Mouse (Mus musculus): ENCODE data around the gene Olfr1044.
"Not testable (repeated sequence)": the region's sequence is repeated elsewhere in the genome, so short reads cannot be mapped to it uniquely, and the experiment has no call there.

Olfr1044 gene

DNA sequence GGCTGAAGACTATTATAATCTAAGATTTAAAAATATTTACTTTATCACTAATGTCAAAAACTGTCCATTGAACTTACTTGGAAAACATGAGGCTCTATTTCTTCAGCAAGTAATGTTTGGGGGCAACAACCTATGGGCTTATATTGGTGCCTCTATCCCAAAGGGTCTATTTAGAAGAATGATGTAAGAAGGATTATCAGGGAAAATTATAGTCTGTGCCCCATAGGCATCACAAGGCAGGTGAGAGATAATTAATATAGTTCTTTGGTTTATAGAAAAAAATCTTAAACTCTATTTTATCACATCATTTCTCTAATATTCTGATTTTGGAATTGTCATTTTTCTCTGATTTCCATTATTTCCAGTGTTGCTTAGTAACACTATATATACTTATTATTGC is at the start of gene Olfr1044:
Gene Olfr1044 (minus strand): TSS at position 101 of the 400 bp plus-strand sequence.
- in situ Hi-C loops (cut with MboI; ENCODE audit: unreplicated experiment in 2 of 2), result no loop called here

DNA sequence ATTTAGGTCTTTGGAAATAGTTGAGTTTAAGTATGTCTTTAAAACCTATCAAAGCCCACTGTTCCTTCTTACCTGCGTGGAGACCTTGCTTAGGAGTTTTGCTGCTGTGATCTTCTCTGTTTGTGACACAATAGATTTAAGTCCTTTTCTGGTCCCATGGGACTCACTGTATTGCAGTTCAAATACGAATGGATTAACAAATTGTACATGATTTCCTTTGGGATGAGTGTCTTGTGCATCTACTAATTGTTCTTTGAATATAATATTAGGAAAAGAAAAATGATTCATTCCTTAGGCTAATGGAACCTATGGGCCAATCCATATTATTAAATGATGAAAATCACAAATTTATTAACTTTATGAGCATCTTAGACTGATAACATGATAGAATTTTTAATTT is 41.6 kb upstream of the Olfr1044 start, which contains the start of gene Olfr1046:
Gene Olfr1046 (minus strand): TSS at position 101 of the 400 bp plus-strand sequence.
- in situ Hi-C loops (cut with MboI; ENCODE audit: unreplicated experiment in 2 of 2), result no loop called here

DNA sequence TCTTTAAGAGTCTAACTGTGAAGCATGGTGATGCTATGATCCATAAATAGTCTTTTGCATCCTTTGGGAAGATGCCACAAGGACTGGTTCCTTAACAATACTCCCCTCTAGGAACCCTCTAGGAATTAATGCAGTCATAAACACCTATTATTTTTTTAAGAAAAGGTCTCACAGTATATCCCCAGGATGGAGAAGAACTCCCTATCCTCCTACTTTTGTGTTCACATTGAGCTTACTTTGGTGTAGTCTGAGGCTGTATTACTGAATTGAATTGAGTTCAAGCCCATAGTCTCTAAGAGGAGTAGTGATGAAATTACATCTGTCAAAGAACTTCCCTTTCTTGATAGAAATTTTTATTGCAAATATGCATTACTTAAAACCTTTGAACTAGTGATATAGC is 25.3 kb upstream of the Olfr1044 start, which contains the start of gene Olfr1045:
Gene Olfr1045 (minus strand): TSS at position 101 of the 400 bp plus-strand sequence.
- in situ Hi-C loops (cut with MboI; ENCODE audit: unreplicated experiment in 2 of 2), result no loop called here

DNA sequence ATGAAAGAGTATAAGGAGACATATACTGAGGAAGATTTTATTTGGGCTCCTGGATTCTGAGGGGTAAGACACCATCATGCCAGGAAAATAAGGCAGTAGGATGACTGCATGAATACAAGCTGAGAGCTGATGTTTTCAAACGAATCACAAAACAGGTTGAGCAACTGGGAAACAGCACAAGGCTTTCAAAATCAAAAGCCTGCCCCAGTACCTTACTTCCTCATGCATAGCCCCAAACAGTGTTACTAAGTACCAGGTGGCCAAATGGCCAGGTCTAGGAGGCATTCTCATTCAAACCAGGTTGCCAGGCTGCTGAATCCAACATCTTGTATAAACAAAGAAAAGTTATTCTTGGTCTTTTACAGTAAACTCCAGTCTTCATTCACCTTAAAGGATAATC is 18.2 kb upstream of the Olfr1044 start:
- in situ Hi-C loops (cut with MboI; ENCODE audit: unreplicated experiment in 2 of 2), result no loop called here

DNA sequence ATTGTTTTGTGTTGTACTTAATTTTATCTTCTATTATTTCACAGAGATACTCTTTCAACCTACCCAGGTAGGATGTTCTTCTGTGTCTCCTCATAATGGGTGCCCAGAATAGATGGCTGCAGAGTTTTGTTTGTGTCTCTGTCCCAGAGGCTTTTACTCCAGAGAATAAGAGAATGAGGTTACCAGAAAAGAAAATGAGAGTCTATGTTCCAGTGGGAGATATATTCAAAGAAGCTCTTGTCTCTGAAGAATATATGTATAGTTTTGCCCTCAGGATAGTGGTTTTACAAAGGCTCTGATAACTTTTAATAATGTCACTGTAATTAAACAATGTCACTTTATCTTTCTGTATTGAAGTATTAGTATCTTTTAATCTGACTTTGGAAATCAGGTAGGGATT is 8.0 kb upstream of the Olfr1044 start, which contains the start of gene Olfr52:
Gene Olfr52 (minus strand): TSS at position 101 of the 400 bp plus-strand sequence.
- in situ Hi-C loops (cut with MboI; ENCODE audit: unreplicated experiment in 2 of 2), result no loop called here

DNA sequence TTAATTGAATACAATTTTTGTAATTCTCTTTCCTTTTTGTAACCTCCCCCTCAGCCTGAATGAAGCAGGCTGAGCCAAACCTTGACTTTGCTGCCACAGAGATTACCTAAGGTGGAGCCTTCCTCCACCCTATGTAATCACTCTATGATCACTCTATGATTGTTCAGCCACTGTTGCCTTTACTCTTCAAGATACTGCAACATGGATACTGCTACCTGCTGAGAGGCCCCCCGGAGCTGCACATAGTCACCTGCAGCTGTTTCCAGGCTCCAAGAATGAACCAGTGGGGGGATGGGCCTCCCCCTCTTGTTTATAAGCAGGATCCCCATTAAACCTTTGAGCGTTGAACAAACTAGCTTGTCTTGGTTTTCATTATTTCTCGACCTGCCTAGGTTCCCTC is 2.3 kb upstream of the Olfr1044 start:
- in situ Hi-C loops (cut with MboI; ENCODE audit: unreplicated experiment in 2 of 2), result no loop called here

DNA sequence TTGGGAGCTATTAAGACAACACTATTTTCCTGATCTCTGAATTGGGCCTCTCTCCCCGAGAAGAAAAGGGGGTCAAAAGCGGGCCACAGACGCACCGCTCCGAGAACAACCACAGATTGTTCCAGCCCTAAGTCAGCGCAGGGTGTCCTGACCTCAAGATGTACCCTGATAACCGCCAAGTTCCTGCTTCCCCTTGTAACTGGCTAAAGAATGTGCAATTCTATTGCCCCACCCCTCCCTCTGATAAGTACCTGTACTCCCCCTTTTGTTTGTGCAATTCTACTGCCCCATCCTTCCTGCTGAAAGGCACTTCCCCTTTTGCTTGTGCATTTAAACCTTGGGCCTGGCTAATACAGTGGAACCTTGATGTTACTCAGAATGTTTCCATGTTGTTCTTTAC is 2.2 kb downstream of the Olfr1044 start:
- in situ Hi-C loops (cut with MboI; ENCODE audit: unreplicated experiment in 2 of 2), result not testable (repeated sequence)

DNA sequence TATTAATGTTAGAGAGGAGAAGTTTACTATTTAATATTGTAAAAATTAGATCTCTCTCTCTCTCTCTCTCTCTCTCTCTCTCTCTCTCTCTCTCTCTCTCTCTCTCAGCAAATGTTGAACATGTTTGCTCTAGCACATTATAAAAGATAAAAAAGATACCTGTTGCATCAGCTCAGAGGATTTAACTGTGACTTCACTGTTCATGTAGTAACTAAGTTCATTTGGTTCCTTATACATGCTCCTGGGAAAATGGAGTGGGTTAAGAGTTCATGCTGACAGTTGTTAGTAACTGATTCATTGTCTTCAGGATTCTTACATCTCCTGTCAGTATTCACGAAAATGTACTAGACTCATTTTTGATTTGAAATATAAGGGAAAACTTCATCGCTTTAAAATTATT is 10.2 kb downstream of the Olfr1044 start, which contains the start of gene Olfr1043:
Gene Olfr1043 (minus strand): TSS at position 101 of the 400 bp plus-strand sequence.
- in situ Hi-C loops (cut with MboI; ENCODE audit: unreplicated experiment in 2 of 2), result no loop called here

DNA sequence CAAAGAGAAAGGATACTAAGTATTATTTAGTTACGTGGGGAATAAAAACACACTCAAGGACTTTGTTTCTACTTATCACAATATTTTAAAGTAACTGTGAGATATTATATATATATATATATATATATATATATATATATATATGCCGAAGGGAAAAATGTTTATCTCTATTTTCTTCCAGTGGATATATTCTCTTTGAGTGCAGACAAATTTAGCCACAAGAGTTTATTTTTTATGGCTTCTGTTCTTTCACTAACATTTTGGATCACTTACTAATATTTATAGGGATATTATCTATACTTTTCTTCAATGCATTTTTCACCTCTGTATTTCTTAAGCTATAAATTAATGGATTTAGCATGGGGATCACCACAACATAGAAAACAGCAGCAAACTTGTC is 15.9 kb downstream of the Olfr1044 start, which contains the start of gene Olfr1042:
Gene Olfr1042 (minus strand): TSS at position 101 of the 400 bp plus-strand sequence.
- in situ Hi-C loops (cut with MboI; ENCODE audit: unreplicated experiment in 2 of 2), result no loop called here

DNA sequence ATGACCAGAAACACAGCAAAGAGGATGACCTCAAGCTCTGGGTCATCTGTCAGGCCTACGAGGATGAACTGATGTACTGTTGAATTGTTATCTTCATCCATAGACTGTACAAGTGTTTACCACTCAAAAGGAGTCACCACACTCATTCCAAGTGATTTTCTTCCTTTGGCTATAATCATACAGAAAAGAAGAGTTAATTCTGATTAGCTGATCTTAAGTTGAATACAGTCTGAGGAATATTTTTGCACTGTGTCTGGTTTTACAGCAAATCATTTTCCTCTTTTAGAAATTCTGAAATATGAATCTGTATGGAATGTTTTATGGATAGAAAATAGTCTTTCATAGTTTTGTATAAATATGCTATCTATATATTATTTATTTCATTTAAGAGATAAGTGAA is 31.0 kb downstream of the Olfr1044 start, which contains the start of gene Olfr1040:
Gene Olfr1040 (minus strand): TSS at position 101 of the 400 bp plus-strand sequence.
- in situ Hi-C loops (cut with MboI; ENCODE audit: unreplicated experiment in 2 of 2), result no loop called here

DNA sequence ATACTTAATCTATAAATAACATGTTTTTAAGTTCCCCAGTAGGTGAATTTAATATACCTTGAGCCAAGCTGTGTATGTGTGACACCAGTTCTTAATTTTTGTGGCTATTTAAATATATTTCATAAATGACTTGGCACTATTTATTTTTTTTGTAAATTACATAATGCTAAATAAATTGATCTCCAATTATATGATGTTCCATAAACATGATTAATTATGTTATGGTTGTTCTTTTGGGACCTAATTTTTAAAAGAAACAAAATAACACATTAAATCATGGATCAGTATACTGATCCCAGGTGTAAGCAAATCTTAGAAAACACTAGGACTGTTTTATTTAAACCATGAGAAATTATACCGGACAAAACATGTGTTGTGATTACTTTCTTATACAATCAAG is 41.8 kb downstream of the Olfr1044 start, which contains the start of gene Olfr1039:
Gene Olfr1039 (minus strand): TSS at position 101 of the 400 bp plus-strand sequence.
- in situ Hi-C loops (cut with MboI; ENCODE audit: unreplicated experiment in 2 of 2), result no loop called here

All from v-Abl transformed pro-B cells (cell line).